Mouse (Mus musculus): ENCODE data around the gene Lpin1. TPM values are rescaled to one million over a fixed set of nuclear protein-coding genes. Genes with fewer than 3 reads are reported as not detected.

Lpin1 gene
- polyA plus RNA-seq, 1 experiment from 2014 or later: 6.6 TPM

- H3K4me1 ChIP-seq (ENCODE audit: control insufficient read depth, insufficient read depth, low read length): no peaks in the 10 kb centered on the region
- no peaks in the 10 kb centered on the region for H3K9me3 ChIP-seq (replicated peaks; ENCODE audit: control insufficient read depth, low read length)
- no peak overlapping the region for H3K9ac ChIP-seq (ENCODE audit: low read length)
- H3K4me2 ChIP-seq (ENCODE audit: low read depth, low read length): no peak overlapping the region
- no peak overlapping the region for H3K4me3 ChIP-seq (replicated peaks; ENCODE audit: low read length)
- ATAC-seq (ENCODE audit: insufficient read depth, low FRiP score): no peak
- H3K36me3 ChIP-seq (ENCODE audit: control insufficient read depth, insufficient read depth, low read length): no peaks in the 10 kb centered on the region
- WGBS: 79% methylated on average over 5 of the region's 5 CpGs
- no peak overlapping the region for H3K27ac ChIP-seq (ENCODE audit: low read length)
- no peaks in the 10 kb centered on the region for H3K27me3 ChIP-seq (ENCODE audit: control insufficient read depth, insufficient read depth, low read length)
Measured at GRCm38 (mm10) chr12:16526862-16527261, 83.9 kb downstream of the Lpin1 start.

GRCm38 (mm10) chr12:16526134-16526533 lies 84.6 kb downstream of the Lpin1 start:
- Histone ChIP-seq H3K9ac (ENCODE audit: low read length) (no peak overlapping the region), H3K4me3 (replicated peaks; ENCODE audit: low read length) (no peak overlapping the region), H3K4me1 (ENCODE audit: control insufficient read depth, insufficient read depth, low read length) (no peaks in the 10 kb centered on the region), H3K9me3 (replicated peaks; ENCODE audit: control insufficient read depth, low read length) (no peaks in the 10 kb centered on the region), H3K27ac (ENCODE audit: low read length) (no peak overlapping the region), H3K4me2 (ENCODE audit: low read depth, low read length) (no peak overlapping the region), H3K27me3 (ENCODE audit: control insufficient read depth, insufficient read depth, low read length) (no peaks in the 10 kb centered on the region), H3K36me3 (ENCODE audit: control insufficient read depth, insufficient read depth, low read length) (no peaks in the 10 kb centered on the region)
- ATAC-seq (ENCODE audit: insufficient read depth, low FRiP score): no peak
- 77% methylated on average over 2 of the region's 2 CpGs for WGBS

- H3K9ac ChIP-seq (ENCODE audit: low read length): no peak overlapping the region
- H3K4me3 ChIP-seq (replicated peaks; ENCODE audit: low read length): no peak overlapping the region
- H3K27me3 ChIP-seq (ENCODE audit: control insufficient read depth, insufficient read depth, low read length): no peaks in the 10 kb centered on the region
- H3K9me3 ChIP-seq (replicated peaks; ENCODE audit: control insufficient read depth, low read length): no peaks in the 10 kb centered on the region
- 80% methylated on average over 9 of the region's 9 CpGs for WGBS
- H3K4me2 ChIP-seq (ENCODE audit: low read depth, low read length): no peak overlapping the region
- H3K36me3 ChIP-seq (ENCODE audit: control insufficient read depth, insufficient read depth, low read length): no peaks in the 10 kb centered on the region
- ATAC-seq (ENCODE audit: insufficient read depth, low FRiP score): peak; percentile 7; the same call in 1 of the 2 replicates
- no peaks in the 10 kb centered on the region for H3K4me1 ChIP-seq (ENCODE audit: control insufficient read depth, insufficient read depth, low read length)
- H3K27ac ChIP-seq (ENCODE audit: low read length): no peak overlapping the region
Measured at GRCm38 (mm10) chr12:16515183-16515582, 95.6 kb downstream of the Lpin1 start.

- H3K36me3 ChIP-seq (ENCODE audit: control insufficient read depth, insufficient read depth, low read length): no peaks in the 10 kb centered on the region
- 83% methylated on average over 1 of the region's 1 CpGs for WGBS
- H3K4me1 ChIP-seq (ENCODE audit: control insufficient read depth, insufficient read depth, low read length): no peaks in the 10 kb centered on the region
- no peak overlapping the region for H3K9ac ChIP-seq (ENCODE audit: low read length)
- H3K9me3 ChIP-seq (replicated peaks; ENCODE audit: control insufficient read depth, low read length): no peaks in the 10 kb centered on the region
- no peak overlapping the region for H3K4me3 ChIP-seq (replicated peaks; ENCODE audit: low read length)
- no peak for ATAC-seq (ENCODE audit: insufficient read depth, low FRiP score)
- H3K27ac ChIP-seq (ENCODE audit: low read length): no peak overlapping the region
- H3K4me2 ChIP-seq (ENCODE audit: low read depth, low read length): no peak overlapping the region
- no peaks in the 10 kb centered on the region for H3K27me3 ChIP-seq (ENCODE audit: control insufficient read depth, insufficient read depth, low read length)
Measured at GRCm38 (mm10) chr12:16512991-16513390, 97.8 kb downstream of the Lpin1 start.

- ATAC-seq (ENCODE audit: insufficient read depth, low FRiP score): peak; percentile 13; the same call in 1 of the 2 replicates
- H3K36me3 ChIP-seq (ENCODE audit: control insufficient read depth, insufficient read depth, low read length): no peaks in the 10 kb centered on the region
- no peaks in the 10 kb centered on the region for H3K9me3 ChIP-seq (replicated peaks; ENCODE audit: control insufficient read depth, low read length)
- no peaks in the 10 kb centered on the region for H3K4me1 ChIP-seq (ENCODE audit: control insufficient read depth, insufficient read depth, low read length)
- no peak overlapping the region for H3K27ac ChIP-seq (ENCODE audit: low read length)
- H3K27me3 ChIP-seq (ENCODE audit: control insufficient read depth, insufficient read depth, low read length): no peaks in the 10 kb centered on the region
- WGBS: 16% methylated on average over 13 of the region's 13 CpGs
- H3K4me2 ChIP-seq (ENCODE audit: low read depth, low read length): 0 out of 2 replicates have a peak overlapping the region, but pooled peaks have one; percentile 9
- peak overlapping the region; percentile 6; the same call in 1 of the 2 replicates for H3K9ac ChIP-seq (ENCODE audit: low read length)
- no peak overlapping the region for H3K4me3 ChIP-seq (replicated peaks; ENCODE audit: low read length)
Measured at GRCm38 (mm10) chr12:16509122-16509752, 101.5 kb downstream of the Lpin1 start.

GRCm38 (mm10) chr12:16506796-16507790 lies 103.7 kb downstream of the Lpin1 start:
- Histone ChIP-seq H3K36me3 (ENCODE audit: control insufficient read depth, insufficient read depth, low read length) (no peaks in the 10 kb centered on the region), H3K9ac (ENCODE audit: low read length) (no peak overlapping the region), H3K27me3 (ENCODE audit: control insufficient read depth, insufficient read depth, low read length) (no peaks in the 10 kb centered on the region), H3K9me3 (replicated peaks; ENCODE audit: control insufficient read depth, low read length) (no peaks in the 10 kb centered on the region), H3K27ac (ENCODE audit: low read length) (no peak overlapping the region), H3K4me2 (ENCODE audit: low read depth, low read length) (no peak overlapping the region), H3K4me3 (replicated peaks; ENCODE audit: low read length) (no peak overlapping the region), H3K4me1 (ENCODE audit: control insufficient read depth, insufficient read depth, low read length) (no peaks in the 10 kb centered on the region)
- no peak for ATAC-seq (ENCODE audit: insufficient read depth, low FRiP score)
- WGBS: 62% methylated on average over 17 of the region's 17 CpGs

- whole genome bisulfite sequencing: 85% methylated on average over 3 of the region's 3 CpGs
- no peak for ATAC-seq (ENCODE audit: insufficient read depth, low FRiP score)
- H3K4me2 ChIP-seq (ENCODE audit: low read depth, low read length): no peak overlapping the region
Measured at GRCm38 (mm10) chr12:16504244-16504643, 106.5 kb downstream of the Lpin1 start.

GRCm38 (mm10) chr12:16497960-16498359 lies 112.8 kb downstream of the Lpin1 start:
- Histone ChIP-seq H3K4me2 (ENCODE audit: low read depth, low read length) (no peak overlapping the region), H3K9ac (ENCODE audit: low read length) (no peak overlapping the region), H3K36me3 (ENCODE audit: control insufficient read depth, insufficient read depth, low read length) (no peaks in the 10 kb centered on the region), H3K27me3 (ENCODE audit: control insufficient read depth, insufficient read depth, low read length) (no peaks in the 10 kb centered on the region), H3K9me3 (replicated peaks; ENCODE audit: control insufficient read depth, low read length) (no peaks in the 10 kb centered on the region), H3K4me3 (replicated peaks; ENCODE audit: low read length) (no peak overlapping the region), H3K27ac (ENCODE audit: low read length) (no peak overlapping the region), H3K4me1 (ENCODE audit: control insufficient read depth, insufficient read depth, low read length) (no peaks in the 10 kb centered on the region)
- no peak; the same call in 1 of the 2 replicates for ATAC-seq (ENCODE audit: insufficient read depth, low FRiP score)
- WGBS: 25% methylated on average over 4 of the region's 4 CpGs

More at GRCm38 (mm10) chr12:16504244-16504643, 106.5 kb downstream of the Lpin1 start:
- Histone ChIP-seq H3K4me3 (replicated peaks; ENCODE audit: low read length) (no peak overlapping the region), H3K27ac (ENCODE audit: low read length) (no peak overlapping the region), H3K9ac (ENCODE audit: low read length) (no peak overlapping the region), H3K9me3 (replicated peaks; ENCODE audit: control insufficient read depth, low read length) (no peaks in the 10 kb centered on the region), H3K4me1 (ENCODE audit: control insufficient read depth, insufficient read depth, low read length) (no peaks in the 10 kb centered on the region), H3K27me3 (ENCODE audit: control insufficient read depth, insufficient read depth, low read length) (no peaks in the 10 kb centered on the region), H3K36me3 (ENCODE audit: control insufficient read depth, insufficient read depth, low read length) (no peaks in the 10 kb centered on the region)

GRCm38 (mm10) chr12:16492713-16493112 lies 118.1 kb downstream of the Lpin1 start:
- WGBS: 74% methylated on average over 6 of the region's 6 CpGs
- Histone ChIP-seq H3K4me3 (replicated peaks; ENCODE audit: low read length) (no peak overlapping the region), H3K27ac (ENCODE audit: low read length) (no peak overlapping the region), H3K9me3 (replicated peaks; ENCODE audit: control insufficient read depth, low read length) (no peaks in the 10 kb centered on the region), H3K4me2 (ENCODE audit: low read depth, low read length) (no peak overlapping the region), H3K9ac (ENCODE audit: low read length) (no peak overlapping the region), H3K4me1 (ENCODE audit: control insufficient read depth, insufficient read depth, low read length) (no peaks in the 10 kb centered on the region), H3K27me3 (ENCODE audit: control insufficient read depth, insufficient read depth, low read length) (no peaks in the 10 kb centered on the region), H3K36me3 (ENCODE audit: control insufficient read depth, insufficient read depth, low read length) (no peaks in the 10 kb centered on the region)
- no peak for ATAC-seq (ENCODE audit: insufficient read depth, low FRiP score)
